Mouse (Mus musculus) small intestine, adult 10 weeks (tissue): ENCODE measurements around the gene Amz2. TPM values are rescaled to one million over a fixed set of nuclear protein-coding genes. Genes with fewer than 3 reads are reported as not detected.

ENCODE experiments used
- polyA plus RNA-seq: library from polyadenylated mRNA; stranded (reverse); fragments of 350-450 nt; fragmentation: Illumina TruSeq; extraction: RNeasy Lipid Tissue Mini Kit (QIAGEN cat#74804); gene quantifications from one replicate; pipeline ENCODE4 v1.2.3, GENCODE M21; 2014; ENCODE audit warnings: low replicate concordance

Gene Amz2
- polyA plus RNA-seq = 20.6 TPM

GRCm38 (mm10) chr11:109425392-109426271 is at the start of gene Amz2:
Gene Amz2 (plus strand): TSS chr11:109425946.

GRCm38 (mm10) chr11:109413617-109414016 is 12.1 kb upstream of the Amz2 start, which contains the start of gene 9930022D16Rik:
Gene 9930022D16Rik (plus strand): TSS chr11:109413917.

DNA sequence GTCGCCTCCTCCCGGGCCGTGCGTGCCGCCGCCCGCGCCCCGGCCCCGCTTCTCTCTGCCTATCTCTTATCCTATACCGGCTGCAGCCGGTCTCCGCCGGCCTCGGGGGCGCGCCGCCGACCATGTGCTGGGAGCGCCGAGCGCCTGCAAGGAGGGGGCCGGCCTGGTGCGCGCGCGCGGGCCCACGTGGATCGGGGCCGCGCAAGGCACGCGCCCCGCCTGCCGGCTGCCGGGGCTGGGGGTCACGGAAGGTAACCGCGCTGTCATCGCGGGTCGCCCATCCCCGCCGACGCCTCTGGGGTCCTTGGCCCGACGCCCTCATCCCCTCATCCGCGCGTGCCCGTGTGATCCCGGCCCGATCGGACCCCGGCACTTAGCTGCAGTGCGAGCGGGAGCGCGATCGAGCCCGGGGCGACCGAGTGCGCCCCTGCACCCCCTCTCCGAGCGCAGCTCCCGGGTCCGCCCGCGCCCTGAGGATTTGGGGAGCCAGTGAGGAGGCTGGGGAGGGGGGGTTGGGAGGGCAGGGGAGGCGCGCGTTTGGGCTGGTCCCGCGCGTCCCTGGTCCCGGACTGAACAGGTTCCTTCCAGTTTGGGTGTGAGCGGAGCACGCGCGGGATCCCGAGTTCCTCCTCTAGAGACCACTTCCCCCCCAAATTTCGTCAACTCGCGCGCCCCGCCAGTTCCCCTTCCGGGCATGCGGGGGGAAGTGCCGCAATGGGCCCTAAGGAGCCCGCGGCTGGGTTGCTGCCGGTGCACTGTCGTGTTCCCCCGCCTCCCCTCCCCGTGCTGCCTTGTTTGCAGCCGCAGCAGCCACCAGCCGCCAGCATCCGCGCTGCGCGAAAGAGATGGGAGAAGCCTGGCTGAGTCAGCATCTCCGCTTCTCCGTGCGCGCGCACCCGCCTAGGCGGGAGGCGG is 47.7 kb downstream of the Amz2 start, which contains the start of the genes Arsg and Slc16a6:
Gene Arsg (plus strand): TSS at position 204 of the 915 bp plus-strand sequence.
Gene Slc16a6 (minus strand): TSS at position 428 of the 915 bp plus-strand sequence.

Other genes with a start within 250 kb of the Amz2 start
- 1.8 TPM for gene Rgs9, start 127.8 kb upstream of the Amz2 start, polyA plus RNA-seq
- 63.9 TPM for gene Gna13, start 63.1 kb upstream of the Amz2 start, polyA plus RNA-seq
- gene 9930022D16Rik, start 12.0 kb upstream of the Amz2 start, polyA plus RNA-seq = not detected
- 12.9 TPM for gene Arsg, start 47.4 kb downstream of the Amz2 start, polyA plus RNA-seq
- gene Slc16a6, start 47.7 kb downstream of the Amz2 start, polyA plus RNA-seq = 92.4 TPM
- gene Wipi1, start 186.0 kb downstream of the Amz2 start, polyA plus RNA-seq = 14.5 TPM
- gene Prkar1a, start 223.5 kb downstream of the Amz2 start, polyA plus RNA-seq = 126 TPM